Mouse (Mus musculus): ENCODE measurements around the gene Acvr1. TPM values are rescaled to one million over a fixed set of nuclear protein-coding genes. Genes with fewer than 3 reads are reported as not detected.

The Acvr1 gene
- polyA plus RNA-seq, 1 experiment from 2014 or later, result 7.5 TPM

DNA sequence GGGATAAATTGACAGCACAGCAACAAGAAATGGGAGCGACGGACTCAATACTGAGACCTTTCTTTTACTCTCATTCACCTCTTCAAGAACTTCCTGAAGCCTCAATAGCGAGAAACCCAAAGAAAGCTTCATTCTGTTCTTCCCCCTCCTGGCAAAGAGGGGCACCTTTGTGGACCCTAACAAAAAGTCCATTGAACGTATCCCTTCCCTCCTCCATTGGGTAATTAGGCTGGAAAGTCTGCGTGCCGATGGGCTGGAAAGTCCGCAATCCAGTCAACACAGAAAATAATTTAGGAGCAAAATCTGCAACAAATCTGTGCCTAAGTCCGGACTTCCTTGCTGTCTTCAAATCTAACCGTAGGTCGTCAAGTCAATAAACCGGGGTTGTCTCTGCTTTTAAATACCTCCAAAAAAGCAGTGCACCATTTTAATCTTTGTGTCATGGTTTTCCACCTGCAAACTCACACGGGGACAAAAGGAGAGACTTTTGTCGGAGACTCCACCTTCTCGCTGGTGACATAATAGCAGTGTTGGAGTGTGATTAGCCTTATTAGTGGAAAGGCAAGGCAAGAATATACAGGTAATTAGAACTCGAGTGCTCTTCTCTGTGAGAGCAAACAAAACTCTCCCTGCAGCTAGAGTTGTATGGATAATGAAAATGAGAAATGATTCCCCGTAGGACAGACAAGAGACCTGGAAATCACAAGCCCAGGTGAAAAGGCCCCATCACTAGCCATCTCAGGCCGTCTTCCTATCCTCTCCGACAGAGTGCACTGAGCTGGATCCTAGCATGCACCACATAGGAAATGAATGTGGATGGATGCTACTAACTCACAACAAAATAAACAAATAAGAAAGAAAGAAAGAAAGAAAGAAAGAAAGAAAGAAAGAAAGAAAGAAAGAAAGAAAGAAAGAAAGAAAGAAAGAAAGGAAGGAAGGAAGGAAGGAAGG is 73.0 kb downstream of the Acvr1 start:
- Histone ChIP-seq H3K36me3 (replicated peaks; ENCODE audit: control insufficient read depth, insufficient read depth) (0 out of 2 replicates have a peak, but pooled peaks cover 4% of the 10 kb centered on the region), H3K9ac (no peak overlapping the region), H3K27me3 (ENCODE audit: control insufficient read depth, insufficient read depth, low read length) (no peaks in the 10 kb centered on the region), H3K4me1 (replicated peaks; ENCODE audit: control insufficient read depth, insufficient read depth, low read length) (0 out of 2 replicates have a peak, but pooled peaks cover 4% of the 10 kb centered on the region), H3K4me2 (replicated peaks) (no peak overlapping the region), H3K9me3 (ENCODE audit: control insufficient read depth, low read length) (no peaks in the 10 kb centered on the region), H3K27ac (no peak overlapping the region), H3K4me3 (replicated peaks; ENCODE audit: low read length) (no peak overlapping the region)
- 51% methylated on average over 18 of the region's 18 CpGs for WGBS
- ATAC-seq (ENCODE audit: low FRiP score) (no peak), DNase-seq (ENCODE audit: low spot score) (no peak)

DNA sequence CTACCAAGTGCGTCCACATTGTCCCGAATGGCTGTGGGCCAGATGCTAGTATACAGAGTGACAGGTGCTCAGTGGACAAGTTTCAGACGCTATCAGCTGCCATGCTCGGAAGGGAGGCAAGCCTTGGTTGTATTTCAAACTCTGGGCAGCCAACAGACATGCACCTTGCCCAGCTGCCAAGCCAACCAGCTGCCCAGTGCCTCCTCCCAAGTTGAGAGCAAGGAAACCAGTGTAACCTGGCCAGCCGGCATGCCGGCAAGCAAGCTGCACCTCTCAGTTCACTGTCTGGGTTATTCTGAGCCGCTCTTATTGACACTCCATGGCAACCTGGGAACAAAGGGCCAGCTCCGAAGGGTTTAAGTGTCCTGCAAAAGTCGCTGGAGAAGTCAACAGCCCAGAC is 77.7 kb downstream of the Acvr1 start:
- 0 out of 2 replicates have a peak, but pooled peaks cover 4% of the 10 kb centered on the region for H3K36me3 ChIP-seq (replicated peaks; ENCODE audit: control insufficient read depth, insufficient read depth)
- no peak overlapping the region for H3K4me3 ChIP-seq (replicated peaks; ENCODE audit: low read length)
- ATAC-seq (ENCODE audit: low FRiP score) (no peak), DNase-seq (ENCODE audit: low spot score) (no peak)
- no peak overlapping the region for H3K9ac ChIP-seq
- no peaks in the 10 kb centered on the region for H3K9me3 ChIP-seq (ENCODE audit: control insufficient read depth, low read length)
- no peak overlapping the region for H3K4me2 ChIP-seq (replicated peaks)
- H3K4me1 ChIP-seq (replicated peaks; ENCODE audit: control insufficient read depth, insufficient read depth, low read length), result 0 out of 2 replicates have a peak, but pooled peaks cover 2% of the 10 kb centered on the region
- 79% methylated on average over 9 of the region's 9 CpGs for WGBS
- H3K27ac ChIP-seq, result no peak overlapping the region
- H3K27me3 ChIP-seq (ENCODE audit: control insufficient read depth, insufficient read depth, low read length), result no peaks in the 10 kb centered on the region

DNA sequence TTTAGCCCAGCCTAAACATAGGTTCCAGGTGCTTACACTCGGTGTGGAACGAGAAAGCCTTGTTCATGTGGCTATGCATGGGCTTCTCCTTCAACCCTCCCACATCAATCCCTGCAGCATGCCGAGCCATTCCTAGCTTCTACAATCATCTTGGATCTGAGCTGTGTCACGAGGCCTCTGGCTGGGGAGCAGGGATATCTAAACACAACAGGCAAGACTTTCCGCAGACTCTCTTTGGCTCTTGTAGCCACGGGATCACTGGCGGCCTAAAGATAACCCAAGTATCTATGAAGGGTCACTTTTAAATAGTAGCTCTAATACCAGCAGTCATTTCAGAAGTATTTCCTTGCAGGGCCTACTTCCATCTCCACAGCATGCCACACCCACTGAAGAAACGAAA is 78.6 kb downstream of the Acvr1 start:
- no peak for DNase-seq (ENCODE audit: low spot score)
- ATAC-seq (ENCODE audit: low FRiP score), result no peak
- no peaks in the 10 kb centered on the region for H3K9me3 ChIP-seq (ENCODE audit: control insufficient read depth, low read length)
- no peak overlapping the region for H3K27ac ChIP-seq
- no peak overlapping the region for H3K4me2 ChIP-seq (replicated peaks)
- H3K4me1 ChIP-seq (replicated peaks; ENCODE audit: control insufficient read depth, insufficient read depth, low read length), result 0 out of 2 replicates have a peak, but pooled peaks cover 3% of the 10 kb centered on the region
- H3K9ac ChIP-seq, result no peak overlapping the region
- no peak overlapping the region for H3K4me3 ChIP-seq (replicated peaks; ENCODE audit: low read length)
- 97% methylated on average over 8 of the region's 8 CpGs for WGBS
- H3K36me3 ChIP-seq (replicated peaks; ENCODE audit: control insufficient read depth, insufficient read depth), result 0 out of 2 replicates have a peak, but pooled peaks cover 4% of the 10 kb centered on the region
- no peaks in the 10 kb centered on the region for H3K27me3 ChIP-seq (ENCODE audit: control insufficient read depth, insufficient read depth, low read length)

DNA sequence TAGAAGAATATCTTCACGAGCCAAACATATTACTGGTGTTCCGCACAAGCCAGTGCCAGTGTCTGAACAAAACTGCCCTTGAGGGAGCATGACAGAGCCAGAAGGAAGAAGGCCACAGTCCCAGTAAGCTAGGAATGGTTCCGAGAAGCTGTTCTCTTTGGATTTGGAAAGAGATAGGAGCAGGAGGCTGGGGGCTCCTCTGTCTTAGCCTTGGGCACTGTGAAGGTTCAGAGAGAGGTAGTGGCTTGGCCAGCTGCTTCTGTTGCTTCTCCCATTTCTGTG is 79.7 kb downstream of the Acvr1 start:
- no peak overlapping the region for H3K4me3 ChIP-seq (replicated peaks; ENCODE audit: low read length)
- H3K9me3 ChIP-seq (ENCODE audit: control insufficient read depth, low read length), result no peaks in the 10 kb centered on the region
- 0 out of 2 replicates have a peak, but pooled peaks cover 4% of the 10 kb centered on the region for H3K36me3 ChIP-seq (replicated peaks; ENCODE audit: control insufficient read depth, insufficient read depth)
- H3K27ac ChIP-seq, result no peak overlapping the region
- H3K4me2 ChIP-seq (replicated peaks), result no peak overlapping the region
- no peak overlapping the region for H3K9ac ChIP-seq
- ATAC-seq (ENCODE audit: low FRiP score) (no peak), DNase-seq (ENCODE audit: low spot score) (no peak)
- 77% methylated on average over 3 of the region's 3 CpGs for WGBS
- H3K27me3 ChIP-seq (ENCODE audit: control insufficient read depth, insufficient read depth, low read length), result no peaks in the 10 kb centered on the region
- H3K4me1 ChIP-seq (replicated peaks; ENCODE audit: control insufficient read depth, insufficient read depth, low read length), result 0 out of 2 replicates have a peak, but pooled peaks cover 3% of the 10 kb centered on the region

DNA sequence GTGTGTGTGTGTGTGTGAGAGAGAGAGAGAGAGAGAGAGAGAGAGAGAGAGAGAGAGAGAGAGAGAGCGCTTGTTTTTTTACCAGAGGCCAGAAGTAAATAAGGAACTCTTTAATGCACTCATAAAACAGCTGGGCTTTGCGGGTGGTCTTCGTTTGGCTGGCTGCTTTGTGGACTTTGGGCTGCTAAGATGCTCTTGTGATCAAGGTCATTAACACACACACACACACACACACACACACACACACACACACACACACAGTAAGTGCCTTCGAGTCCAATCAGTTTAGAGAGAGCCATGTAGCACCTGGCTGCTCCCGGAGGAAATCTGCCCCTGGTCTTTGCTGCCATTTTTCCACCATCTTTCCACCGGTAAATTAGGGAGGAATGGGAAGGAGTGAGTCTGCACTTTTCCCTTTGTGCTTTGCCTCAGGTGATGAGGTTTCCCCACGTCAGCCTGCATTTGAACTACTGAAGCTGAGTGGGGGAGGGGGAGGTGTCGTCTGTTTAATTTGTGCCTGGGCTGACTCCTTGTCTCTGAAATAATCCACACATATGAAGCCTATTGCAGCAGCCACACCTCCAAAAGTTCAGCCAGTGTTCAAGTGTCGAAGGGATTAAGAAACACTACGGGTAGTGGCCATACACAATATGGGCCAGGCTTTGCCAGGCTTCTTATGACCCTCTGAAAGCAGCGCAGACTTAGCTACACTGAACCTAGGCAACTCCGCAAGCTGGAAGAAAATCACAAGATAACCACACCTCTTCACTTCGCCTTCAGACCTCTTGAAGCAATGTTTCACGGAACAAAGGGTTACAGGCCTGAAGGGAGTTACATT is 80.3 kb downstream of the Acvr1 start:
- H3K36me3 ChIP-seq (replicated peaks; ENCODE audit: control insufficient read depth, insufficient read depth), result 0 out of 2 replicates have a peak, but pooled peaks cover 4% of the 10 kb centered on the region
- ATAC-seq (ENCODE audit: low FRiP score) (no peak), DNase-seq (ENCODE audit: low spot score) (no peak)
- H3K27me3 ChIP-seq (ENCODE audit: control insufficient read depth, insufficient read depth, low read length), result no peaks in the 10 kb centered on the region
- H3K9me3 ChIP-seq (ENCODE audit: control insufficient read depth, low read length), result no peaks in the 10 kb centered on the region
- H3K4me2 ChIP-seq (replicated peaks), result no peak overlapping the region
- H3K4me1 ChIP-seq (replicated peaks; ENCODE audit: control insufficient read depth, insufficient read depth, low read length), result 0 out of 2 replicates have a peak, but pooled peaks cover 3% of the 10 kb centered on the region
- WGBS, result 65% methylated on average over 14 of the region's 14 CpGs
- H3K27ac ChIP-seq, result no peak overlapping the region
- H3K4me3 ChIP-seq (replicated peaks; ENCODE audit: low read length), result no peak overlapping the region
- no peak overlapping the region for H3K9ac ChIP-seq

DNA sequence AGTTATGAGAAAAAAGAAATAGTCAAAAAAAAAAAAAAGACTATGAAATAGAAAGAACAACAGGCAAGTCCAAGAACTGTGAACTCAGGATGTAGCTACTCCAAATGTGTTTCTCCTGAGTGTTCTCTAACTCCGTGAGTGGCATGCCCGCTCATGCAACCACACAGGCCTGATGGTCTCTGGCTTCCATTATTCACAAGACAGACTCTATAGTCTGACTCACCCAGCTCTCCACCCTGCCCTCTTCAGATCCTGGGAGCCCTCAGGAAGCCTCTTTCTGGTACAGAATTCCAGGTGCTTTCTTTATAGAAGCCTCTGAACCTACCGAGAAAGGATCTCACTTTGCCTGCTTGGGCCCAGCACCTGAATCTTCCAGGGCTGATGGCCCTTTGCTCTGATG is 81.3 kb downstream of the Acvr1 start:
- H3K4me1 ChIP-seq (replicated peaks; ENCODE audit: control insufficient read depth, insufficient read depth, low read length), result 0 out of 2 replicates have a peak, but pooled peaks cover 3% of the 10 kb centered on the region

DNA sequence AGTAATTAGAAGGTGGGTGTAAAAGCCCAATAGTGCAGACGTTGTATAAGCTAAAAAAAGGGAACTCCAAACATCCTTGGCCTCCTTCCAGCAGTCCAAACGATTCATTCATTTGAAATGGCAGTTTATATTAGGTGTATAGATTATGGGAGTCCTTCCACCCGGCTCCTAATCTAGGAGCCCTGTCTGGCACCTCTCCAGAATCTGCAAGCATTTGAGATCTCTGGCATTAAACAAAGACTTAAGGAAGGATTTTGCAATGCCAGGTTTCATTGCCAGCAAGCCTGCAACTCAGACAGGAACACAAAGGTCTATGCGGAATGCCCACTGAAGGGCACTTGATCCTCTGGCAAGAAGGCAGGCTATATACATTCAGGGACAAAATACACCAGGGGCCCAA is 81.8 kb downstream of the Acvr1 start:
- no peaks in the 10 kb centered on the region for H3K9me3 ChIP-seq (ENCODE audit: control insufficient read depth, low read length)
- H3K27me3 ChIP-seq (ENCODE audit: control insufficient read depth, insufficient read depth, low read length), result no peaks in the 10 kb centered on the region
- 0 out of 2 replicates have a peak, but pooled peaks cover 3% of the 10 kb centered on the region for H3K4me1 ChIP-seq (replicated peaks; ENCODE audit: control insufficient read depth, insufficient read depth, low read length)
- H3K9ac ChIP-seq, result no peak overlapping the region
- H3K4me2 ChIP-seq (replicated peaks), result no peak overlapping the region
- H3K27ac ChIP-seq, result no peak overlapping the region
- WGBS, result 48% methylated on average over 4 of the region's 4 CpGs
- no peak for DNase-seq (ENCODE audit: low spot score)
- ATAC-seq (ENCODE audit: low FRiP score), result no peak
- no peak overlapping the region for H3K4me3 ChIP-seq (replicated peaks; ENCODE audit: low read length)
- H3K36me3 ChIP-seq (replicated peaks; ENCODE audit: control insufficient read depth, insufficient read depth), result 0 out of 2 replicates have a peak, but pooled peaks cover 4% of the 10 kb centered on the region

More for the DNA sequence above, 81.3 kb downstream of the Acvr1 start:
- no peak overlapping the region for H3K4me3 ChIP-seq (replicated peaks; ENCODE audit: low read length)
- WGBS, result 96% methylated on average over 3 of the region's 3 CpGs
- no peak overlapping the region for H3K9ac ChIP-seq
- 0 out of 2 replicates have a peak, but pooled peaks cover 4% of the 10 kb centered on the region for H3K36me3 ChIP-seq (replicated peaks; ENCODE audit: control insufficient read depth, insufficient read depth)
- H3K9me3 ChIP-seq (ENCODE audit: control insufficient read depth, low read length), result no peaks in the 10 kb centered on the region
- no peak overlapping the region for H3K4me2 ChIP-seq (replicated peaks)
- ATAC-seq (ENCODE audit: low FRiP score) (no peak), DNase-seq (ENCODE audit: low spot score) (no peak)
- no peak overlapping the region for H3K27ac ChIP-seq
- no peaks in the 10 kb centered on the region for H3K27me3 ChIP-seq (ENCODE audit: control insufficient read depth, insufficient read depth, low read length)

DNA sequence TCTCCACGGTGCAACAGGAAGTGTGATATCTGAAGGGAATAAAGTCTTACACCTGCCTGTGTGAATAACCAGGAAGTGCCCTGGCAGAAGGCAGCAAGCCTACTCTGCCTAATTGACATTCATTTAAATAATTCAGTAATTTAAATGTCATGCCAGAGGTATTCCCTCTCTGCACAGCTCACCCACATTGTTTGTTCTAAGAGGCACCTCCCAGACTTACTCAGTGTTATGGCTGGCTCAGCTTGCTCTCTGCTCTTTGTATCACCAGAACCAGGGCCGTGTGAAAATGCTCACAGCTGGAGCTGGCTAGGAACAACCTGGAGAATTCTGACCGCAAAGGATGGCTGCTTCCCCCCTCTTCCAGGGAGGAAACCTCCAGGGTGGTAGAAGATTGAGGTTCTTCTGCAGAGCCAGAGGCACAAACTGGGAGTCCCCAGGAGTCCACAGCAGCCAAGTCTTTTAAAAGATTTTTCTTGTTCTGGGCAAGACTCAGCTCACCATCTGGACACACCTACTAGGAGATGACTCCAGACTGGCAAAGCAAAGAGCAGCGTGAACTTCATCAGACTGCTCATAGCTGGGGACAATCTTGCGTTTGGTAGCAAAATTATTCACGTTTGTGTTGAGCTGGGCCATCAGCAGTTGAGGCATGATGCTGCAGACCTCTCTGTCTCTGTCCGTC is 82.5 kb downstream of the Acvr1 start:
- Histone ChIP-seq H3K36me3 (replicated peaks; ENCODE audit: control insufficient read depth, insufficient read depth) (0 out of 2 replicates have a peak, but pooled peaks cover 3% of the 10 kb centered on the region), H3K9me3 (ENCODE audit: control insufficient read depth, low read length) (no peaks in the 10 kb centered on the region), H3K4me1 (replicated peaks; ENCODE audit: control insufficient read depth, insufficient read depth, low read length) (0 out of 2 replicates have a peak, but pooled peaks cover 3% of the 10 kb centered on the region), H3K4me3 (replicated peaks; ENCODE audit: low read length) (no peak overlapping the region), H3K27me3 (ENCODE audit: control insufficient read depth, insufficient read depth, low read length) (no peaks in the 10 kb centered on the region), H3K9ac (no peak overlapping the region), H3K27ac (no peak overlapping the region), H3K4me2 (replicated peaks) (no peak overlapping the region)
- DNase-seq (ENCODE audit: low spot score) (no peak), ATAC-seq (ENCODE audit: low FRiP score) (no peak)
- 66% methylated on average over 7 of the region's 7 CpGs for WGBS
